28 mouse cellular contexts compared by ENCODE assay signal in genomic region chr10:63951481-63951880, GRCm38 (mm10). TPM values are rescaled to one million over a fixed set of nuclear protein-coding genes. Genes with fewer than 3 reads are reported as not detected.
DNase-seq lines count a peak whose midpoint lies in the region; ATAC-seq and TF ChIP-seq lines count a peak whose summit lies in the region.
"Had no signal": no experiment of that assay in that cellular context is flagged by ENCODE, and none has a peak within 500 bp of the region (broad histone marks: within the 10 kb centered on the region; RNA-seq: fewer than 3 reads in every experiment).

No protein-coding gene starts in this region.

- no peak for ATAC-seq in heart, embryonic 14.5 days (ENCODE audit: insufficient number of reproducible peaks, insufficient read depth, low FRiP score, low read depth)
- ATAC-seq in lung, embryonic 15.5 days (ENCODE audit: borderline replicate concordance, extremely low read depth, low FRiP score, low TSS enrichment): peak; percentile 64; the same call in 1 of the 2 replicates
- ATAC-seq in lung, postnatal 0 days: peak; percentile 57; the same call in 1 of the 2 replicates
- no peak for ATAC-seq in midbrain, embryonic 13.5 days
- ATAC-seq: CD4-positive, CD25-positive, alpha-beta regulatory T cell, adult 4 months; forebrain, embryonic 14.5 days; Patski had no signal

- no peak for TF ChIP-seq CTCF in lung, postnatal 0 days (IDR thresholded peaks at IDR 0.05)

- no peaks in the 10 kb centered on the region for H3K36me3 ChIP-seq in heart, embryonic 14.5 days (ENCODE audit: control insufficient read depth, insufficient read depth, low read length)
- no peaks in the 10 kb centered on the region for H3K36me3 ChIP-seq in lung, embryonic 15.5 days
- H3K36me3 ChIP-seq in lung, postnatal 0 days (ENCODE audit: insufficient read depth, low read length): no peaks in the 10 kb centered on the region
- no peaks in the 10 kb centered on the region for H3K36me3 ChIP-seq in midbrain, embryonic 13.5 days
- H3K36me3 ChIP-seq: embryonic facial prominence, embryonic 13.5 days; embryonic facial prominence, embryonic 15.5 days; forebrain, embryonic 10.5 days; forebrain, embryonic 12.5 days; G1E had no signal

- H3K27ac ChIP-seq in heart, embryonic 14.5 days (replicated peaks in 1 of 2; ENCODE audit: control insufficient read depth in 1 of 2, insufficient read depth in 1 of 2, low read depth in 2 of 2, low read length in 2 of 2): no peak overlapping the region
- no peak overlapping the region for H3K27ac ChIP-seq in lung, embryonic 15.5 days
- no peak overlapping the region for H3K27ac ChIP-seq in lung, postnatal 0 days (ENCODE audit: low read length)
- no peak overlapping the region for H3K27ac ChIP-seq in midbrain, embryonic 13.5 days
- H3K27ac ChIP-seq: embryonic facial prominence, embryonic 13.5 days; embryonic facial prominence, embryonic 15.5 days; forebrain, embryonic 10.5 days; forebrain, embryonic 12.5 days had no signal

- WGBS in heart, embryonic 14.5 days: 40% methylated on average over 1 of the region's 1 CpGs
- WGBS in lung, embryonic 15.5 days: 69% methylated on average over 1 of the region's 1 CpGs
- WGBS in lung, postnatal 0 days: 56% methylated on average over 1 of the region's 1 CpGs
- 95% methylated on average over 1 of the region's 1 CpGs for WGBS in midbrain, embryonic 13.5 days

- H3K9me3 ChIP-seq in heart, embryonic 14.5 days (ENCODE audit: control insufficient read depth, low read length): no peaks in the 10 kb centered on the region
- no peaks in the 10 kb centered on the region for H3K9me3 ChIP-seq in lung, embryonic 15.5 days
- H3K9me3 ChIP-seq in lung, postnatal 0 days (ENCODE audit: low read length): no peaks in the 10 kb centered on the region
- no peaks in the 10 kb centered on the region for H3K9me3 ChIP-seq in midbrain, embryonic 13.5 days
- H3K9me3 ChIP-seq: embryonic facial prominence, embryonic 13.5 days; embryonic facial prominence, embryonic 15.5 days; forebrain, embryonic 10.5 days; forebrain, embryonic 12.5 days; G1E had no signal

- TF ChIP-seq EP300 in lung, postnatal 0 days (IDR thresholded peaks at IDR 0.05): no peak

- DNase-seq in heart, adult 9 months (ENCODE audit: low spot score in 2 of 2): no peak
- no peak for DNase-seq in lung, postnatal 14 days
- DNase-seq in lung, postnatal 0 days (ENCODE audit: low spot score): peak; percentile 40
- DNase-seq in lung, postnatal 4 days: no peak
- DNase-seq: adrenal gland, postnatal 25 days; B cell, adult 2 months; cerebellum, adult 11 months; cerebellum, adult 18-20 months; cerebellum, adult 8-10 months; cerebellum, adult 9-11 months; cerebellum, postnatal 14 days; cerebellum, postnatal 36 days; embryo, embryonic 11 days had no signal

- H3K4me3 ChIP-seq in heart, embryonic 14.5 days (ENCODE audit: control insufficient read depth in 1 of 2, insufficient read depth in 1 of 2, low read depth in 1 of 2, low read length in 2 of 2): no peak overlapping the region
- no peak overlapping the region for H3K4me3 ChIP-seq in lung, embryonic 15.5 days
- no peak overlapping the region for H3K4me3 ChIP-seq in lung, postnatal 0 days (ENCODE audit: low read depth, low read length)
- H3K4me3 ChIP-seq in midbrain, embryonic 13.5 days (replicated peaks): no peak overlapping the region
- H3K4me3 ChIP-seq: embryonic facial prominence, embryonic 13.5 days; embryonic facial prominence, embryonic 15.5 days; erythroblast, embryonic 14.5 days; forebrain, embryonic 10.5 days; forebrain, embryonic 12.5 days had no signal

- no peaks in the 10 kb centered on the region for H3K27me3 ChIP-seq in heart, embryonic 14.5 days (ENCODE audit: control insufficient read depth, insufficient read depth, low read length)
- H3K27me3 ChIP-seq in lung, embryonic 15.5 days: no peaks in the 10 kb centered on the region
- H3K27me3 ChIP-seq in lung, postnatal 0 days (replicated peaks; ENCODE audit: insufficient read depth, low read length): no peaks in the 10 kb centered on the region
- no peaks in the 10 kb centered on the region for H3K27me3 ChIP-seq in midbrain, embryonic 13.5 days
- H3K27me3 ChIP-seq: CH12.LX; embryonic facial prominence, embryonic 13.5 days; embryonic facial prominence, embryonic 15.5 days; forebrain, embryonic 12.5 days; Patski had no signal

- H3K4me1 ChIP-seq in heart, embryonic 14.5 days (ENCODE audit: control insufficient read depth in 2 of 2, insufficient read depth in 2 of 2, low read length in 2 of 2): peaks cover 7 to 32% of the 10 kb centered on the region in 2 experiments
- no peaks in the 10 kb centered on the region for H3K4me1 ChIP-seq in lung, embryonic 15.5 days
- no peaks in the 10 kb centered on the region for H3K4me1 ChIP-seq in lung, postnatal 0 days (ENCODE audit: insufficient read depth, low read depth, low read length)
- H3K4me1 ChIP-seq in midbrain, embryonic 13.5 days (replicated peaks): peaks cover 4% of the 10 kb centered on the region; the same call in 1 of the 2 replicates
- H3K4me1 ChIP-seq: forebrain, embryonic 12.5 days had no signal

- H3K4me2 ChIP-seq in heart, embryonic 14.5 days (ENCODE audit: low read length): peak overlapping the region; percentile 25; the same call in 1 of the 2 replicates
- H3K4me2 ChIP-seq in lung, embryonic 15.5 days: no peak overlapping the region
- H3K4me2 ChIP-seq in lung, postnatal 0 days (replicated peaks; ENCODE audit: low read depth, low read length): no peak overlapping the region
- no peak overlapping the region for H3K4me2 ChIP-seq in midbrain, embryonic 13.5 days (replicated peaks)
- H3K4me2 ChIP-seq: embryonic facial prominence, embryonic 13.5 days; embryonic facial prominence, embryonic 15.5 days; forebrain, embryonic 12.5 days had no signal

- no peak overlapping the region for H3K9ac ChIP-seq in heart, embryonic 14.5 days (ENCODE audit: low read length)
- no peak overlapping the region for H3K9ac ChIP-seq in lung, embryonic 15.5 days
- no peak overlapping the region for H3K9ac ChIP-seq in lung, postnatal 0 days (replicated peaks; ENCODE audit: low read depth)
- H3K9ac ChIP-seq in midbrain, embryonic 13.5 days (replicated peaks): no peak overlapping the region
- H3K9ac ChIP-seq: embryonic facial prominence, embryonic 13.5 days; embryonic facial prominence, embryonic 15.5 days; forebrain, embryonic 12.5 days had no signal

RNA-seq across cellular contexts. Expression of gene Gm10118, which starts 24.2 kb away (rescaled TPM):
- polyA plus RNA-seq in heart, embryonic 14.5 days (2014; fragmentation: Nextera tagmentation; extraction: Ambion mirVana): 5.1 and 6.5 TPM in 2 replicates
- 0.08 and 0.11 TPM in 2 replicates for polyA plus RNA-seq in lung, embryonic 15.5 days (2015; fragmentation: Nextera tagmentation; extraction: Ambion mirVana)
- polyA plus RNA-seq in lung, postnatal 0 days (2015; fragmentation: Nextera tagmentation; extraction: Ambion mirVana): 0.05 TPM in 1 of 2 replicates, not detected in the other
- polyA plus RNA-seq in midbrain, embryonic 13.5 days (2015; fragmentation: Nextera tagmentation; extraction: Ambion mirVana): 0.59 and 0.71 TPM in 2 replicates
- polyA plus RNA-seq: adrenal gland, adult 2 months; CD4-positive, CD25-positive, alpha-beta regulatory T cell, adult 4 months; embryonic facial prominence, embryonic 11.5 days; erythroblast, embryonic 14.5 days; G1E; Patski had no signal

Comparison
In these comparisons a context has a peak if more than half of its experiments do, and no peak if none do; other contexts are left out.
1. ATAC-seq: peak in lung, embryonic 15.5 days (single experiment) and lung, postnatal 0 days (single experiment); none in heart, embryonic 14.5 days (single experiment) and midbrain, embryonic 13.5 days (single experiment).